Mouse (Mus musculus) heart, postnatal 10 days (tissue): ENCODE measurements around the gene Pdzrn3. TPM values are rescaled to one million over a fixed set of nuclear protein-coding genes. Genes with fewer than 3 reads are reported as not detected.

ENCODE experiments used
- DNase-seq, 2 experiments: peaks; one replicate each; pipeline ENCODE4 v3.0.0; 2021
- intact Hi-C: fragments of 180-260 bp; cut with DNase I; formaldehyde crosslinking; loops from one replicate; pipeline ENCODE4 v1.15.1; 2025
- total RNA-seq, 2 experiments: library from RNA; stranded (reverse); gene quantifications; 2 replicates each; pipeline ENCODE4 v1.2.3; 2021

The Pdzrn3 gene
- total RNA-seq, 2 experiments from 2014 or later: 41.4 to 69.5 TPM

- intact Hi-C loops: no loop called here
- no peak for DNase-seq
These were observed 43.2 kb downstream of the Pdzrn3 start for GRCm38 (mm10) chr6:101334495-101334894.

GRCm38 (mm10) chr6:101330392-101330791 is 47.3 kb downstream of the Pdzrn3 start:
- intact Hi-C loops: no loop called here
- DNase-seq: no peak

- intact Hi-C loops: loop anchor here (5.0 kb wide), 1 partner anchor 52 kb away; no protein-coding TSS in a partner anchor
- DNase-seq: no peak
These were observed 48.2 kb downstream of the Pdzrn3 start for GRCm38 (mm10) chr6:101329499-101329898.

- intact Hi-C loops: loop anchor here (5.0 kb wide), 1 partner anchor 51 kb away; no protein-coding TSS in a partner anchor
- DNase-seq: peak in 1 of 2 experiments; percentile 57
These were observed 49.2 kb downstream of the Pdzrn3 start for GRCm38 (mm10) chr6:101328514-101328913.

- DNase-seq: peak; percentile 72 to 78
- intact Hi-C loops: loop anchor here (5.0 kb wide), 1 partner anchor 50 kb away; no protein-coding TSS in a partner anchor
These were observed 50.0 kb downstream of the Pdzrn3 start for GRCm38 (mm10) chr6:101327741-101328140.

- DNase-seq: no peak
- intact Hi-C loops: loop anchor here (5.0 kb wide), 1 partner anchor 50 kb away; no protein-coding TSS in a partner anchor
These were observed 50.5 kb downstream of the Pdzrn3 start for GRCm38 (mm10) chr6:101327196-101327595.

GRCm38 (mm10) chr6:101325842-101326639 is 51.7 kb downstream of the Pdzrn3 start:
- intact Hi-C loops: loop anchor here (5.0 kb wide), 1 partner anchor 49 kb away; no protein-coding TSS in a partner anchor
- DNase-seq: no peak

GRCm38 (mm10) chr6:101322580-101322979 is 55.1 kb downstream of the Pdzrn3 start:
- DNase-seq: no peak
- intact Hi-C loops: no loop called here

- DNase-seq: no peak
- intact Hi-C loops: no loop called here
These were observed 57.3 kb downstream of the Pdzrn3 start for GRCm38 (mm10) chr6:101320386-101320785.

GRCm38 (mm10) chr6:101319374-101319967 is 58.2 kb downstream of the Pdzrn3 start:
- intact Hi-C loops: no loop called here
- DNase-seq: no peak

- no peak for DNase-seq
- intact Hi-C loops: no loop called here
These were observed 59.2 kb downstream of the Pdzrn3 start for GRCm38 (mm10) chr6:101318530-101318929.

GRCm38 (mm10) chr6:101311446-101311845 is 66.3 kb downstream of the Pdzrn3 start:
- intact Hi-C loops: no loop called here
- no peak for DNase-seq

GRCm38 (mm10) chr6:101310491-101310890 is 67.2 kb downstream of the Pdzrn3 start:
- no peak for DNase-seq
- intact Hi-C loops: no loop called here

- peak in 1 of 2 experiments; percentile 49 for DNase-seq
These were observed 69.6 kb downstream of the Pdzrn3 start for GRCm38 (mm10) chr6:101307964-101308531.

GRCm38 (mm10) chr6:101306834-101307233 is 70.9 kb downstream of the Pdzrn3 start:
- intact Hi-C loops: no loop called here
- DNase-seq: no peak

More at GRCm38 (mm10) chr6:101307964-101308531, 69.6 kb downstream of the Pdzrn3 start:
- intact Hi-C loops: no loop called here

GRCm38 (mm10) chr6:101305543-101305942 is 72.2 kb downstream of the Pdzrn3 start:
- DNase-seq: no peak
- intact Hi-C loops: no loop called here

- no peak for DNase-seq
- intact Hi-C loops: no loop called here
These were observed 73.5 kb downstream of the Pdzrn3 start for GRCm38 (mm10) chr6:101303959-101304738.

GRCm38 (mm10) chr6:101303501-101303900 is 74.2 kb downstream of the Pdzrn3 start:
- DNase-seq: no peak
- intact Hi-C loops: no loop called here

GRCm38 (mm10) chr6:101301154-101301553 is 76.5 kb downstream of the Pdzrn3 start:
- no peak for DNase-seq
- intact Hi-C loops: no loop called here

- no peak for DNase-seq
- intact Hi-C loops: no loop called here
These were observed 78.3 kb downstream of the Pdzrn3 start for GRCm38 (mm10) chr6:101299434-101299833.
